ENCODE assay signal across 27 mouse cellular contexts in the genomic region with DNA sequence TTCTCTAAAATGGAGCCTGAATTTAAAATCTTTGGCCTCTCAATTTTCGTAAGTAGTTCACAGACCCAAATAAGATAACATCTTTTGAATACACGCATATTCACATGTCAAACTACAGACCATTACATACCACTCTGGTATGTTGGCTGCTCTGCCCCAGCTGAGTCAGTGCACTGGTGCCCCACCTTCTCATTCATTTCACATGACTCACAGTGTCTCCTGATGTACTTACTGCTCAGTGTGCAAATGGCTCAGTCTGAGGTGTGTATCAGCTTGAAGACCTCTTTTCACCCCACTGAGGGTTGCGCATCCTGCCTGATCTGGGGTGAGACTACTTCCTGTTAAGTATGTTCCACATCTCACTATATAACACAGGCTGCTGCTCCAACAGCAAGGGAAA. TPM values are rescaled to one million over a fixed set of nuclear protein-coding genes. Genes with fewer than 3 reads are reported as not detected.
DNase-seq lines count a peak whose midpoint lies in the region; ATAC-seq and TF ChIP-seq lines count a peak whose summit lies in the region.
"Had no signal": no experiment of that assay in that cellular context is flagged by ENCODE, and none has a peak within 500 bp of the region (broad histone marks: within the 10 kb centered on the region; RNA-seq: fewer than 3 reads in every experiment).

No protein-coding gene starts in this region.

- H3K36me3 ChIP-seq in myocyte (ENCODE audit: control insufficient read depth, insufficient read depth) = no peaks in the 10 kb centered on the region
- H3K36me3 ChIP-seq in forebrain, embryonic 15.5 days = no peaks in the 10 kb centered on the region
- H3K36me3 ChIP-seq in intestine, postnatal 0 days (ENCODE audit: control insufficient read depth, insufficient read depth) = no peaks in the 10 kb centered on the region
- H3K36me3 ChIP-seq: embryonic facial prominence, embryonic 15.5 days; heart, embryonic 15.5 days; hindbrain, embryonic 10.5 days; limb, embryonic 12.5 days; liver, embryonic 12.5 days; midbrain, embryonic 13.5 days; neural tube, embryonic 15.5 days had no signal

- 93% methylated on average over 3 of the region's 3 CpGs for WGBS in forebrain, embryonic 15.5 days
- 82% methylated on average over 3 of the region's 3 CpGs for WGBS in intestine, postnatal 0 days

- peak; percentile 21 for DNase-seq in lung, postnatal 25 days (ENCODE audit: low spot score)
- DNase-seq in lung, postnatal 10 days = no peak
- peak; percentile 80 for DNase-seq in 3134 (ENCODE audit: extremely low read depth, insufficient read length, low spot score)
- peak; percentile 50 for DNase-seq in Muller cell, postnatal 12 days (ENCODE audit: inconsistent ontology term)
- DNase-seq: adrenal gland, postnatal 36 days; cerebellum, adult 2 months; cerebellum, postnatal 36 days; gastrocnemius, postnatal 25 days; heart, adult 2 months; kidney, adult 18-20 months; lung, embryonic 14.5 days; right cerebral cortex, postnatal 14 days had no signal

- H3K27ac ChIP-seq in forebrain, embryonic 15.5 days (replicated peaks) = no peak overlapping the region
- H3K27ac ChIP-seq in intestine, postnatal 0 days (ENCODE audit: low read depth, low read length) = no peak overlapping the region
- H3K27ac ChIP-seq: embryonic facial prominence, embryonic 15.5 days; heart, adult 2 months; heart, embryonic 15.5 days; hindbrain, embryonic 10.5 days; hindbrain, postnatal 0 days; kidney, postnatal 0 days; limb, embryonic 12.5 days; liver, embryonic 12.5 days; midbrain, embryonic 13.5 days; neural tube, embryonic 15.5 days had no signal

- TF ChIP-seq POLR2A in myocyte (IDR thresholded peaks at IDR 0.05; ENCODE audit: insufficient read length, low read depth) = no peak

- no peak overlapping the region for H3K4me3 ChIP-seq in myocyte
- no peak overlapping the region for H3K4me3 ChIP-seq in forebrain, embryonic 15.5 days
- no peak overlapping the region for H3K4me3 ChIP-seq in intestine, postnatal 0 days (ENCODE audit: low read depth, low read length)
- H3K4me3 ChIP-seq: embryonic facial prominence, embryonic 15.5 days; heart, adult 2 months; heart, embryonic 15.5 days; hindbrain, embryonic 10.5 days; limb, embryonic 12.5 days; liver, embryonic 12.5 days; midbrain, embryonic 13.5 days; neural tube, embryonic 15.5 days had no signal

- no peak for TF ChIP-seq CTCF in intestine, postnatal 0 days (IDR thresholded peaks at IDR 0.05; ENCODE audit: low read depth)

- H3K79me2 ChIP-seq in myocyte (ENCODE audit: control insufficient read depth, insufficient read depth) = no peaks in the 10 kb centered on the region

- peak overlapping the region; percentile 28 for H3K4me2 ChIP-seq in myocyte (ENCODE audit: low read depth)
- no peak overlapping the region for H3K4me2 ChIP-seq in forebrain, embryonic 15.5 days (replicated peaks)
- no peak overlapping the region for H3K4me2 ChIP-seq in intestine, postnatal 0 days (replicated peaks; ENCODE audit: low read depth)
- H3K4me2 ChIP-seq: embryonic facial prominence, embryonic 15.5 days; heart, embryonic 15.5 days; limb, embryonic 12.5 days; liver, embryonic 12.5 days; lung, embryonic 14.5 days; midbrain, embryonic 13.5 days; neural tube, embryonic 15.5 days had no signal

- H3K9ac ChIP-seq in forebrain, embryonic 15.5 days (replicated peaks) = no peak overlapping the region
- H3K9ac ChIP-seq in intestine, postnatal 0 days (ENCODE audit: low read depth, low read length) = no peak overlapping the region
- H3K9ac ChIP-seq: embryonic facial prominence, embryonic 15.5 days; heart, embryonic 15.5 days; limb, embryonic 12.5 days; liver, embryonic 12.5 days; lung, embryonic 14.5 days; midbrain, embryonic 13.5 days; neural tube, embryonic 15.5 days had no signal

- H3ac ChIP-seq in myocyte (ENCODE audit: control insufficient read depth, insufficient read length) = no peak overlapping the region

- no peaks in the 10 kb centered on the region for H3K27me3 ChIP-seq in myocyte (ENCODE audit: control insufficient read depth, insufficient read depth, insufficient read length)
- no peaks in the 10 kb centered on the region for H3K27me3 ChIP-seq in forebrain, embryonic 15.5 days
- H3K27me3 ChIP-seq in intestine, postnatal 0 days (replicated peaks; ENCODE audit: control insufficient read depth, insufficient read depth, low read length) = 0 out of 2 replicates have a peak, but pooled peaks cover 3% of the 10 kb centered on the region
- H3K27me3 ChIP-seq: midbrain, embryonic 13.5 days; neural tube, embryonic 15.5 days had no signal

- H3K9me3 ChIP-seq in forebrain, embryonic 15.5 days = no peaks in the 10 kb centered on the region
- H3K9me3 ChIP-seq in intestine, postnatal 0 days (ENCODE audit: control insufficient read depth) = no peaks in the 10 kb centered on the region
- H3K9me3 ChIP-seq: embryonic facial prominence, embryonic 15.5 days; heart, embryonic 15.5 days; hindbrain, embryonic 10.5 days; limb, embryonic 12.5 days; liver, embryonic 12.5 days; midbrain, embryonic 13.5 days; neural tube, embryonic 15.5 days had no signal

- no peak for ATAC-seq in forebrain, embryonic 15.5 days (replicated peaks)
- ATAC-seq in intestine, postnatal 0 days = no peak
- ATAC-seq: hindbrain, postnatal 0 days; liver, embryonic 12.5 days; midbrain, embryonic 13.5 days had no signal

- H3K4me1 ChIP-seq in forebrain, embryonic 15.5 days = no peaks in the 10 kb centered on the region
- H3K4me1 ChIP-seq in intestine, postnatal 0 days (replicated peaks; ENCODE audit: control insufficient read depth, insufficient read depth, low read length) = no peaks in the 10 kb centered on the region
- H3K4me1 ChIP-seq: embryonic facial prominence, embryonic 15.5 days; heart, embryonic 15.5 days; hindbrain, embryonic 10.5 days; limb, embryonic 12.5 days; liver, embryonic 12.5 days; midbrain, embryonic 13.5 days; neural tube, embryonic 15.5 days had no signal

TF ChIP-seq in myocyte, 11 proteins besides CTCF, POLR2A, EP300 and RAD21:
- TF ChIP-seq MYOD1 (IDR thresholded peaks at IDR 0.05; ENCODE audit: control insufficient read depth in 1 of 3, insufficient read length in 2 of 3, low read depth in 2 of 3) (peak in 1 of 3 experiments; percentile 44), POLR2AphosphoS2 (IDR thresholded peaks at IDR 0.05; ENCODE audit: insufficient read length, low read depth) (no peak)

RNA-seq across cellular contexts. Expression of gene Olfr223, which starts 7.8 kb away (rescaled TPM):
- not detected for polyA plus RNA-seq in myocyte (2012; fragmentation: generic; extraction: Trizol)
- not detected in 2 replicates for polyA plus RNA-seq in forebrain, embryonic 15.5 days (2015; fragmentation: Nextera tagmentation; extraction: Ambion mirVana)
- not detected in 2 replicates for polyA plus RNA-seq in intestine, postnatal 0 days (2015; fragmentation: Nextera tagmentation; extraction: Ambion mirVana)
- polyA plus RNA-seq: cerebellum, adult 2 months; embryonic facial prominence, embryonic 15.5 days; forebrain, embryonic 11.5 days; frontal cortex, adult 2 months; heart, adult 2 months; heart, embryonic 15.5 days; hindbrain, embryonic 10.5 days; hindbrain, postnatal 0 days; kidney, postnatal 0 days; limb, embryonic 12.5 days; liver, embryonic 12.5 days; lung, embryonic 14.5 days; midbrain, embryonic 13.5 days; neural tube, embryonic 15.5 days; stomach, embryonic 16.5 days had no signal

RNA-seq across cellular contexts. Expression of gene Olfr222, which starts 24.8 kb away (rescaled TPM):
- polyA plus RNA-seq in myocyte (2012; fragmentation: generic; extraction: Trizol) = not detected
- polyA plus RNA-seq in forebrain, embryonic 15.5 days (2015; fragmentation: Nextera tagmentation; extraction: Ambion mirVana) = not detected in 2 replicates
- not detected in 2 replicates for polyA plus RNA-seq in intestine, postnatal 0 days (2015; fragmentation: Nextera tagmentation; extraction: Ambion mirVana)
- polyA plus RNA-seq: cerebellum, adult 2 months; forebrain, embryonic 11.5 days; frontal cortex, adult 2 months; heart, adult 2 months; heart, embryonic 15.5 days; hindbrain, embryonic 10.5 days; hindbrain, postnatal 0 days; kidney, postnatal 0 days; limb, embryonic 12.5 days; liver, embryonic 12.5 days; lung, embryonic 14.5 days; midbrain, embryonic 13.5 days; neural tube, embryonic 15.5 days; stomach, embryonic 16.5 days had no signal

RNA-seq across cellular contexts. Expression of gene Nlrp3, which starts 59.5 kb away (rescaled TPM):
- polyA plus RNA-seq in myocyte (2012; fragmentation: generic; extraction: Trizol) = 0.02 TPM
- 0.15 and 0.29 TPM in 2 replicates for polyA plus RNA-seq in forebrain, embryonic 15.5 days (2015; fragmentation: Nextera tagmentation; extraction: Ambion mirVana)
- polyA plus RNA-seq in intestine, postnatal 0 days (2015; fragmentation: Nextera tagmentation; extraction: Ambion mirVana) = 0.14 and 0.17 TPM in 2 replicates
- polyA plus RNA-seq: hindbrain, embryonic 10.5 days; limb, embryonic 12.5 days had no signal
